Mouse (Mus musculus): Measurements from ENCODE around the gene Sema4a. TPM values are rescaled to one million over a fixed set of nuclear protein-coding genes. Genes with fewer than 3 reads are reported as not detected.

Gene Sema4a
- total and polyA plus RNA-seq, 3 experiments: 33.5 to 45.3 TPM; not detected in 1

DNA sequence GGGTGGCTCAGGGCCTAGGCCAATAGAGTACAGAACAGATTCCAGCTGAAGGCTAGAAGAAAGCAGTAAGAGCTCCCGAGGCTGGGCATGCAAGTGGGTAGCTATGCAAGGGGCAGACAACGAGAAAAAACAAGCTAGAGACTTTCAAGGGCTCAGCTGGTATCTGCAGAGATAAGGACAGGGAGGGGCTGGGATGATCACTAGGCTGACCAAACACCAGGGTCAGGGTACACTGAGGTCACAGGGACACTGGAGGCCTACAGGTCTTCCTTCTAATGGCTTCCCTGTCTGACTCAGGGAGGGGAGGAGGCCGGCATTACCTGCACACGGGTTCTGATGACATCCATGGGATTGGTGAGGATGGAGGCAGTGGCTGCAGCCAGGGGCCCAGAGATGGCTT, 45.3 kb downstream of the Sema4a start:
- H3K9ac ChIP-seq (ENCODE audit: control insufficient read depth, low read depth, low read length, poor library complexity, severe bottlenecking): no peak overlapping the region
- H3K4me3 ChIP-seq (ENCODE audit: control insufficient read depth in 1 of 2, insufficient read depth in 1 of 2, low read depth in 2 of 2, low read length in 2 of 2): no peak overlapping the region
- no peaks in the 10 kb centered on the region for H3K27me3 ChIP-seq (ENCODE audit: control insufficient read depth in 1 of 2, insufficient read depth in 2 of 2, low read length in 2 of 2)
- H3K79me2 ChIP-seq (ENCODE audit: control insufficient read depth, insufficient read depth, low read length, poor library complexity): no peaks in the 10 kb centered on the region; the same call in 1 of the 2 replicates
- TF ChIP-seq MAFK (IDR thresholded peaks at IDR 0.05; ENCODE audit: borderline replicate concordance, low read depth, low read length) (no peak), ZNF384 (IDR thresholded peaks at IDR 0.05; ENCODE audit: low read depth, low read length) (no peak), USF2 (IDR thresholded peaks at IDR 0.05; ENCODE audit: borderline replicate concordance in 1 of 2, insufficient read depth in 1 of 2, low read depth in 1 of 2, low read length in 2 of 2) (no peak), BHLHE40 (IDR thresholded peaks at IDR 0.05; ENCODE audit: borderline replicate concordance, low read depth, low read length) (no peak), ZKSCAN1 (IDR thresholded peaks at IDR 0.05; ENCODE audit: low read depth, low read length) (no peak), ZMIZ1 (IDR thresholded peaks at IDR 0.05; ENCODE audit: low read depth, low read length) (no peak), HCFC1 (IDR thresholded peaks at IDR 0.05; ENCODE audit: low read depth, low read length) (no peak), RCOR1 (IDR thresholded peaks at IDR 0.05; ENCODE audit: low read depth, low read length) (no peak), ZC3H11A (IDR thresholded peaks at IDR 0.05; ENCODE audit: low read depth, low read length) (no peak), TCF12 (IDR thresholded peaks at IDR 0.05; ENCODE audit: low read depth, low read length) (no peak), POLR2AphosphoS2 (IDR thresholded peaks at IDR 0.05; ENCODE audit: low read length) (no peak), EP300 (IDR thresholded peaks at IDR 0.05; ENCODE audit: low read depth in 1 of 2, low read length in 2 of 2) (no peak), UBTF (IDR thresholded peaks at IDR 0.05; ENCODE audit: borderline replicate concordance, insufficient read depth, low read depth, low read length) (no peak)
- H3K4me1 ChIP-seq (ENCODE audit: control insufficient read depth in 1 of 2, insufficient read depth in 2 of 2, low read length in 2 of 2): peaks cover 0 to 10% of the 10 kb centered on the region in 2 experiments; a peak in 3 of 4 replicates
- H3K36me3 ChIP-seq (ENCODE audit: control insufficient read depth in 1 of 2, insufficient read depth in 2 of 2, low read length in 2 of 2): peaks cover 5 to 9% of the 10 kb centered on the region in 2 experiments; a peak in 3 of 4 replicates
- DNase-seq (ENCODE audit: low read depth, low spot score): no peak
- H3K27ac ChIP-seq (ENCODE audit: control insufficient read depth, low read depth, low read length): no peak overlapping the region
- no peaks in the 10 kb centered on the region for H3K9me3 ChIP-seq (replicated peaks; ENCODE audit: insufficient read depth, low read length)

DNA sequence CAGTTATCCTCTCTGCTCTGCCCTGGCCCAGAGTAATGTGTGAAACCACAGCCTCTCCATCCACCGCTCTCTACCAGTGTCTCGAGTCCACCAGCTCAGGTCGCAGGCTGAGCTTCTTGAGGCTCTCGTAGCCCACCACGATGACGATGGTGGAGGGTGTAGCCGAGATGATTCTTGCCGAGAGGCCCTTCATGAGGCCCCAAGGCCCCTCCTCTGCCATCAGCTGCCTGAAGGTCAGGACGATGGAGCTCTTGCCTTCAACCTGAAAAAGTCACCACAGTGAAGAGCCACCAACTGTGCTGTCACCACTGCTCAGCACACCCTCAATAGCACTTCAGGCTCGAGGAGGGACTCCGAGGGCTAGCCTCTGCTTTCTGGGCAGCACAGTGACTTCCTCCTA, 48.3 kb downstream of the Sema4a start:
- peaks cover 0 to 21% of the 10 kb centered on the region in 2 experiments; a peak in 3 of 4 replicates for H3K4me1 ChIP-seq (ENCODE audit: control insufficient read depth in 1 of 2, insufficient read depth in 2 of 2, low read length in 2 of 2)
- H3K79me2 ChIP-seq (ENCODE audit: control insufficient read depth, insufficient read depth, low read length, poor library complexity): peaks cover 18% of the 10 kb centered on the region
- no peaks in the 10 kb centered on the region for H3K9me3 ChIP-seq (replicated peaks; ENCODE audit: insufficient read depth, low read length)
- no peak for TF ChIP-seq ZMIZ1 (IDR thresholded peaks at IDR 0.05; ENCODE audit: low read depth, low read length)
- no peak for TF ChIP-seq SMC3 (IDR thresholded peaks at IDR 0.05; ENCODE audit: low read depth, low read length)
- TF ChIP-seq NELFE (IDR thresholded peaks at IDR 0.05; ENCODE audit: low read depth, low read length): no peak
- TF ChIP-seq TCF12 (IDR thresholded peaks at IDR 0.05; ENCODE audit: low read depth, low read length): no peak
- TF ChIP-seq KAT2A (conservative IDR thresholded peaks at IDR 0.05; ENCODE audit: low read depth, low read length): no peak
- no peak for TF ChIP-seq SIN3A (IDR thresholded peaks at IDR 0.05; ENCODE audit: low read length)
- TF ChIP-seq EP300 (IDR thresholded peaks at IDR 0.05; ENCODE audit: low read depth in 1 of 2, low read length in 2 of 2): no peak
- no peak for TF ChIP-seq ZKSCAN1 (IDR thresholded peaks at IDR 0.05; ENCODE audit: low read depth, low read length)
- no peak overlapping the region for H3K4me3 ChIP-seq (ENCODE audit: control insufficient read depth in 1 of 2, insufficient read depth in 1 of 2, low read depth in 2 of 2, low read length in 2 of 2)
- no peak overlapping the region for H3K27ac ChIP-seq (ENCODE audit: control insufficient read depth, low read depth, low read length)
- no peak overlapping the region for H3K9ac ChIP-seq (ENCODE audit: control insufficient read depth, low read depth, low read length, poor library complexity, severe bottlenecking)
- H3K36me3 ChIP-seq (ENCODE audit: control insufficient read depth in 1 of 2, insufficient read depth in 2 of 2, low read length in 2 of 2): peaks cover 7 to 15% of the 10 kb centered on the region in 2 experiments; a peak in 3 of 4 replicates
- H3K27me3 ChIP-seq (ENCODE audit: control insufficient read depth in 1 of 2, insufficient read depth in 2 of 2, low read length in 2 of 2): no peaks in the 10 kb centered on the region
- DNase-seq (ENCODE audit: low read depth, low spot score): no peak

Data from MEL (cell line).